Mouse (Mus musculus): ENCODE data around the gene Catsper3. TPM values are rescaled to one million over a fixed set of nuclear protein-coding genes. Genes with fewer than 3 reads are reported as not detected.

Gene Catsper3
- total and polyA plus RNA-seq, 3 experiments = not detected

DNA sequence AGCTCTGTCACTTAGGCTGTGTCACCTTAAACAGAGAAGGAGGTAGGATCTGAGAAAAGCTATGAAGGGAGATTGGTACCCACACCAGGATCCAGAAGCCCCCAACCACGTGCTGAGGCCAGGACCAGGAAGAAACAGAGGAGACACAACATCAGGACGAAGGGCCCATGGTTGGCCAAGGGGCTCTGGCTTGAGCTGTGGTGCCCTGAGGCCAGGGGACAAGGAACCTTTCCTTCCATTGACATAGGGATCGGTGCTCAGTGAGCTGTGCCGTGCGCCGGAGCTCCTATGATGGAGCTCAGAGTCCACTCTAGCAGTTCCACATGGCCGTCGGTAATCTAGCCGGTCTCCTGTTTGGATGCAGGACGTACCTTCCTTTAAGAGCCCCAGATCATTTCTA is 25.3 kb downstream of the Catsper3 start:
- TF ChIP-seq TAL1 (IDR thresholded peaks at IDR 0.05; ENCODE audit: low read length) (no peak), MAFK (IDR thresholded peaks at IDR 0.05; ENCODE audit: borderline replicate concordance, low read depth, low read length) (no peak), GABPA (IDR thresholded peaks at IDR 0.05; ENCODE audit: low read depth, low read length) (no peak), EP300 (IDR thresholded peaks at IDR 0.05; ENCODE audit: low read depth in 1 of 2, low read length in 2 of 2) (no peak), CTCF (IDR thresholded peaks at IDR 0.05 in 2 of 3, conservative IDR thresholded peaks at IDR 0.05 in 1 of 3; ENCODE audit: control insufficient read depth in 1 of 3, insufficient read depth in 1 of 3, low read depth in 2 of 3, low read length in 3 of 3, poor library complexity in 1 of 3, severe bottlenecking in 1 of 3) (no peak), CHD1 (IDR thresholded peaks at IDR 0.05; ENCODE audit: low read depth, low read length) (no peak), ELF1 (IDR thresholded peaks at IDR 0.05; ENCODE audit: low read depth, low read length) (no peak), E2F4 (IDR thresholded peaks at IDR 0.05; ENCODE audit: borderline replicate concordance, low read depth, low read length) (no peak), MAX (IDR thresholded peaks at IDR 0.05; ENCODE audit: low read length) (no peak), BHLHE40 (IDR thresholded peaks at IDR 0.05; ENCODE audit: borderline replicate concordance, low read depth, low read length) (no peak), CHD2 (IDR thresholded peaks at IDR 0.05; ENCODE audit: low read length) (no peak), ZKSCAN1 (IDR thresholded peaks at IDR 0.05; ENCODE audit: low read depth, low read length) (no peak), MAZ (IDR thresholded peaks at IDR 0.05; ENCODE audit: low read depth, low read length) (no peak), UBTF (IDR thresholded peaks at IDR 0.05; ENCODE audit: borderline replicate concordance, insufficient read depth, low read depth, low read length) (no peak), ZC3H11A (IDR thresholded peaks at IDR 0.05; ENCODE audit: low read depth, low read length) (no peak), POLR2AphosphoS2 (IDR thresholded peaks at IDR 0.05; ENCODE audit: low read length) (no peak)
- Histone ChIP-seq H3K79me2 (ENCODE audit: control insufficient read depth, insufficient read depth, low read length, poor library complexity) (no peaks in the 10 kb centered on the region), H3K4me3 (ENCODE audit: control insufficient read depth in 1 of 2, insufficient read depth in 1 of 2, low read depth in 2 of 2, low read length in 2 of 2) (no peak overlapping the region), H3K4me1 (ENCODE audit: control insufficient read depth in 1 of 2, insufficient read depth in 2 of 2, low read length in 2 of 2) (no peaks in the 10 kb centered on the region), H3K9ac (ENCODE audit: control insufficient read depth, low read depth, low read length, poor library complexity, severe bottlenecking) (no peak overlapping the region), H3K36me3 (ENCODE audit: control insufficient read depth in 1 of 2, insufficient read depth in 2 of 2, low read length in 2 of 2) (no peaks in the 10 kb centered on the region), H3K27ac (ENCODE audit: control insufficient read depth, low read depth, low read length) (no peak overlapping the region), H3K9me3 (replicated peaks; ENCODE audit: insufficient read depth, low read length) (no peaks in the 10 kb centered on the region), H3K27me3 (ENCODE audit: control insufficient read depth in 1 of 2, insufficient read depth in 2 of 2, low read length in 2 of 2) (no peaks in the 10 kb centered on the region)
- no peak for DNase-seq (ENCODE audit: low read depth, low spot score)

GRCm38 (mm10) chr13:55810947-55811346 is 26.6 kb downstream of the Catsper3 start:
- TF ChIP-seq KAT2A (conservative IDR thresholded peaks at IDR 0.05; ENCODE audit: low read depth, low read length) (no peak), POLR2AphosphoS5 (IDR thresholded peaks at IDR 0.05; ENCODE audit: borderline replicate concordance, low read depth, low read length) (no peak), ETS1 (IDR thresholded peaks at IDR 0.05; ENCODE audit: low read depth, low read length) (no peak), POLR2AphosphoS2 (IDR thresholded peaks at IDR 0.05; ENCODE audit: low read length) (no peak), BHLHE40 (IDR thresholded peaks at IDR 0.05; ENCODE audit: borderline replicate concordance, low read depth, low read length) (no peak), TBP (IDR thresholded peaks at IDR 0.05; ENCODE audit: low read depth, low read length) (no peak), ZNF384 (IDR thresholded peaks at IDR 0.05; ENCODE audit: low read depth, low read length) (no peak), MYB (IDR thresholded peaks at IDR 0.05; ENCODE audit: low read depth, low read length) (no peak), NRF1 (IDR thresholded peaks at IDR 0.05; ENCODE audit: insufficient read depth, low read depth, low read length, poor library complexity, severe bottlenecking) (no peak)
- H3K79me2 ChIP-seq (ENCODE audit: control insufficient read depth, insufficient read depth, low read length, poor library complexity) = no peaks in the 10 kb centered on the region
- H3K9ac ChIP-seq (ENCODE audit: control insufficient read depth, low read depth, low read length, poor library complexity, severe bottlenecking) = no peak overlapping the region
- no peak for DNase-seq (ENCODE audit: low read depth, low spot score)
- H3K36me3 ChIP-seq (ENCODE audit: control insufficient read depth in 1 of 2, insufficient read depth in 2 of 2, low read length in 2 of 2) = no peaks in the 10 kb centered on the region
- no peaks in the 10 kb centered on the region for H3K9me3 ChIP-seq (replicated peaks; ENCODE audit: insufficient read depth, low read length)
- H3K4me3 ChIP-seq (ENCODE audit: control insufficient read depth in 1 of 2, insufficient read depth in 1 of 2, low read depth in 2 of 2, low read length in 2 of 2) = no peak overlapping the region
- H3K4me1 ChIP-seq (ENCODE audit: control insufficient read depth in 1 of 2, insufficient read depth in 2 of 2, low read length in 2 of 2) = no peaks in the 10 kb centered on the region
- H3K27me3 ChIP-seq (ENCODE audit: control insufficient read depth in 1 of 2, insufficient read depth in 2 of 2, low read length in 2 of 2) = no peaks in the 10 kb centered on the region
- H3K27ac ChIP-seq (ENCODE audit: control insufficient read depth, low read depth, low read length) = no peak overlapping the region

All from MEL (cell line).